Mouse (Mus musculus) erythroblast, embryonic 14.5 days (primary cell): ENCODE results near the gene March10.

ENCODE experiments used
- GATA1 ChIP-seq: IDR thresholded peaks from 2 replicates; pipeline ENCODE4 v1.6.1; 2012; ENCODE audit warnings: low read length, inconsistent platforms, mixed read lengths
- TAL1 ChIP-seq: IDR thresholded peaks from 3 replicates; pipeline ENCODE4 v1.6.1; 2012; ENCODE audit warnings: low read length, inconsistent platforms, mixed read lengths

DNA sequence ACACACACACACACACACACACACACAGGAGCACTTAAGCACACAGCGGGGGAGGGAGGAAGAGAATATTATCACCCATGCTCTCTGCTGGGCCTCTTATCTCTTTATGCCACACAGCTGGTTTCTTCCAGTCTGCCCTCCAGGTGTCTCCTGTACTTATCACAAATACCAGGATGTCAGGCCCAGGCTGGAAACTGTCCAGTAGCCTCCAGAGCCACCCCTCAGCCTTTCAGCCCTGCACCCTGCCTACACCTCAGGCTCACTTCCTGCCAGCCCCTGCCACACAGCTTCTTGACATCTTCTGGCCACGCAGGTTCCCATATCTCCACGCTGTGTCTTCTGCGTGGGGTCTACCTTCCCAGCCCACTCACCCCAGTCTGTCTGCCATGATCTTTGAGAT lies 90.5 kb downstream of the March10 start:
- TF ChIP-seq TAL1 (peak; percentile 94), GATA1 (peak; percentile 88)
